Mouse (Mus musculus): Measurements from ENCODE around the gene Gm20388.

- no peak for TF ChIP-seq CTCF (IDR thresholded peaks at IDR 0.05; ENCODE audit: extremely low read depth, insufficient read depth, low read length)
- TF ChIP-seq POLR2A (IDR thresholded peaks at IDR 0.05; ENCODE audit: extremely low read depth, insufficient read depth, low read length) = no peak
Observed at GRCm38 (mm10) chr8:123453291-123453690, 3542.7 kb downstream of the Gm20388 start.

Data from cortical plate, adult 2 months (tissue).